Mouse (Mus musculus): ENCODE measurements around the gene Tsc22d3. TPM values are rescaled to one million over a fixed set of nuclear protein-coding genes. Genes with fewer than 3 reads are reported as not detected.
"Not testable (repeated sequence)": the region's sequence is repeated elsewhere in the genome, so short reads cannot be mapped to it uniquely, and the experiment has no call there.

The Tsc22d3 gene
- polyA plus RNA-seq, 1 experiment, result 14.5 TPM

- H3K79me3 ChIP-seq (ENCODE audit: low read depth), result no peaks in the 10 kb centered on the region
- no peak for TF ChIP-seq CEBPB (IDR thresholded peaks at IDR 0.05; ENCODE audit: low read depth)
- no peak for TF ChIP-seq CTCF (IDR thresholded peaks at IDR 0.05; ENCODE audit: control insufficient read depth, insufficient read depth, insufficient read length)
- no peak for TF ChIP-seq MYOG (IDR thresholded peaks at IDR 0.05; ENCODE audit: control insufficient read depth, extremely low read depth, insufficient read length)
- no peak for TF ChIP-seq MAX (IDR thresholded peaks at IDR 0.05)
- no peak for TF ChIP-seq FOSL1 (IDR thresholded peaks at IDR 0.05; ENCODE audit: insufficient read depth, low read length, poor library complexity, severe bottlenecking)
- TF ChIP-seq MYOD1 (IDR thresholded peaks at IDR 0.05; ENCODE audit: control insufficient read depth, insufficient read length, low read depth), result no peak
- H3K36me3 ChIP-seq (ENCODE audit: control insufficient read depth, insufficient read depth), result no peaks in the 10 kb centered on the region
Measured at GRCm38 (mm10) chrX:140500306-140500705, 100.2 kb downstream of the Tsc22d3 start.

GRCm38 (mm10) chrX:140498431-140498830, 102.0 kb downstream of the Tsc22d3 start:
- not testable (repeated sequence) for H3K79me3 ChIP-seq (ENCODE audit: low read depth); H3K79me2 ChIP-seq (ENCODE audit: control insufficient read depth, insufficient read depth); H3K27me3 ChIP-seq (ENCODE audit: control insufficient read depth, insufficient read depth, insufficient read length); H3K4me3 ChIP-seq (ENCODE audit: insufficient read depth, poor library complexity, severe bottlenecking); H3ac ChIP-seq (ENCODE audit: control insufficient read depth, insufficient read length, low read depth); H3K36me3 ChIP-seq (ENCODE audit: control insufficient read depth, insufficient read depth)

More at GRCm38 (mm10) chrX:140500306-140500705, 100.2 kb downstream of the Tsc22d3 start:
- Histone ChIP-seq H3K79me2 (ENCODE audit: control insufficient read depth, insufficient read depth) (no peaks in the 10 kb centered on the region), H3K4me3 (ENCODE audit: insufficient read depth, poor library complexity, severe bottlenecking) (no peak overlapping the region), H3K27me3 (ENCODE audit: control insufficient read depth, insufficient read depth, insufficient read length) (no peaks in the 10 kb centered on the region), H3ac (ENCODE audit: control insufficient read depth, insufficient read length, low read depth) (no peak overlapping the region)

- Histone ChIP-seq H3K79me2 (ENCODE audit: control insufficient read depth, insufficient read depth) (no peaks in the 10 kb centered on the region), H3K27me3 (ENCODE audit: control insufficient read depth, insufficient read depth, insufficient read length) (no peaks in the 10 kb centered on the region), H3K79me3 (ENCODE audit: low read depth) (no peaks in the 10 kb centered on the region), H3K4me3 (ENCODE audit: insufficient read depth, poor library complexity, severe bottlenecking) (no peak overlapping the region), H3ac (ENCODE audit: control insufficient read depth, insufficient read length, low read depth) (no peak overlapping the region), H3K36me3 (ENCODE audit: control insufficient read depth, insufficient read depth) (no peaks in the 10 kb centered on the region)
- TF ChIP-seq MAX (IDR thresholded peaks at IDR 0.05) (no peak), CTCF (IDR thresholded peaks at IDR 0.05; ENCODE audit: control insufficient read depth, insufficient read depth, insufficient read length) (no peak), CEBPB (IDR thresholded peaks at IDR 0.05; ENCODE audit: low read depth) (no peak), MYOG (IDR thresholded peaks at IDR 0.05; ENCODE audit: control insufficient read depth, extremely low read depth, insufficient read length) (no peak), FOSL1 (IDR thresholded peaks at IDR 0.05; ENCODE audit: insufficient read depth, low read length, poor library complexity, severe bottlenecking) (no peak), MYOD1 (IDR thresholded peaks at IDR 0.05; ENCODE audit: control insufficient read depth, insufficient read length, low read depth) (no peak), USF1 (IDR thresholded peaks at IDR 0.05; ENCODE audit: low read depth) (no peak)
Measured at GRCm38 (mm10) chrX:140494170-140494569, 106.3 kb downstream of the Tsc22d3 start.

GRCm38 (mm10) chrX:140493527-140494029, 106.9 kb downstream of the Tsc22d3 start:
- no peak overlapping the region for H3ac ChIP-seq (ENCODE audit: control insufficient read depth, insufficient read length, low read depth)
- TF ChIP-seq MYOG (IDR thresholded peaks at IDR 0.05; ENCODE audit: control insufficient read depth, extremely low read depth, insufficient read length) (no peak), CEBPB (IDR thresholded peaks at IDR 0.05; ENCODE audit: low read depth) (no peak), FOSL1 (IDR thresholded peaks at IDR 0.05; ENCODE audit: insufficient read depth, low read length, poor library complexity, severe bottlenecking) (no peak), CTCF (IDR thresholded peaks at IDR 0.05; ENCODE audit: control insufficient read depth, insufficient read depth, insufficient read length) (no peak), MYOD1 (IDR thresholded peaks at IDR 0.05; ENCODE audit: control insufficient read depth, insufficient read length, low read depth) (no peak), MAX (IDR thresholded peaks at IDR 0.05) (no peak), USF1 (IDR thresholded peaks at IDR 0.05; ENCODE audit: low read depth) (no peak)
- H3K27me3 ChIP-seq (ENCODE audit: control insufficient read depth, insufficient read depth, insufficient read length), result no peaks in the 10 kb centered on the region

GRCm38 (mm10) chrX:140491884-140492571, 108.4 kb downstream of the Tsc22d3 start:
- no peak overlapping the region for H3K4me3 ChIP-seq (ENCODE audit: insufficient read depth, poor library complexity, severe bottlenecking)
- H3ac ChIP-seq (ENCODE audit: control insufficient read depth, insufficient read length, low read depth), result no peak overlapping the region
- no peaks in the 10 kb centered on the region for H3K79me2 ChIP-seq (ENCODE audit: control insufficient read depth, insufficient read depth)
- TF ChIP-seq FOSL1 (IDR thresholded peaks at IDR 0.05; ENCODE audit: insufficient read depth, low read length, poor library complexity, severe bottlenecking) (no peak), MYOG (IDR thresholded peaks at IDR 0.05; ENCODE audit: control insufficient read depth, extremely low read depth, insufficient read length) (no peak), USF1 (IDR thresholded peaks at IDR 0.05; ENCODE audit: low read depth) (no peak), CTCF (IDR thresholded peaks at IDR 0.05; ENCODE audit: control insufficient read depth, insufficient read depth, insufficient read length) (no peak), MYOD1 (IDR thresholded peaks at IDR 0.05; ENCODE audit: control insufficient read depth, insufficient read length, low read depth) (no peak), MAX (IDR thresholded peaks at IDR 0.05) (no peak), CEBPB (IDR thresholded peaks at IDR 0.05; ENCODE audit: low read depth) (no peak)
- no peaks in the 10 kb centered on the region for H3K36me3 ChIP-seq (ENCODE audit: control insufficient read depth, insufficient read depth)
- no peaks in the 10 kb centered on the region for H3K79me3 ChIP-seq (ENCODE audit: low read depth)
- H3K27me3 ChIP-seq (ENCODE audit: control insufficient read depth, insufficient read depth, insufficient read length), result no peaks in the 10 kb centered on the region

More at GRCm38 (mm10) chrX:140493527-140494029, 106.9 kb downstream of the Tsc22d3 start:
- no peaks in the 10 kb centered on the region for H3K36me3 ChIP-seq (ENCODE audit: control insufficient read depth, insufficient read depth)
- no peaks in the 10 kb centered on the region for H3K79me3 ChIP-seq (ENCODE audit: low read depth)
- H3K4me3 ChIP-seq (ENCODE audit: insufficient read depth, poor library complexity, severe bottlenecking), result no peak overlapping the region
- no peaks in the 10 kb centered on the region for H3K79me2 ChIP-seq (ENCODE audit: control insufficient read depth, insufficient read depth)

GRCm38 (mm10) chrX:140490203-140490602, 110.3 kb downstream of the Tsc22d3 start:
- Histone ChIP-seq H3K4me3 (ENCODE audit: insufficient read depth, poor library complexity, severe bottlenecking) (no peak overlapping the region), H3K79me3 (ENCODE audit: low read depth) (no peaks in the 10 kb centered on the region), H3K36me3 (ENCODE audit: control insufficient read depth, insufficient read depth) (no peaks in the 10 kb centered on the region), H3K27me3 (ENCODE audit: control insufficient read depth, insufficient read depth, insufficient read length) (no peaks in the 10 kb centered on the region), H3K79me2 (ENCODE audit: control insufficient read depth, insufficient read depth) (no peaks in the 10 kb centered on the region), H3ac (ENCODE audit: control insufficient read depth, insufficient read length, low read depth) (no peak overlapping the region)
- TF ChIP-seq MAX (IDR thresholded peaks at IDR 0.05) (no peak), CEBPB (IDR thresholded peaks at IDR 0.05; ENCODE audit: low read depth) (no peak), MYOD1 (IDR thresholded peaks at IDR 0.05; ENCODE audit: control insufficient read depth, insufficient read length, low read depth) (no peak), USF1 (IDR thresholded peaks at IDR 0.05; ENCODE audit: low read depth) (no peak), CTCF (IDR thresholded peaks at IDR 0.05; ENCODE audit: control insufficient read depth, insufficient read depth, insufficient read length) (no peak), MYOG (IDR thresholded peaks at IDR 0.05; ENCODE audit: control insufficient read depth, extremely low read depth, insufficient read length) (no peak), FOSL1 (IDR thresholded peaks at IDR 0.05; ENCODE audit: insufficient read depth, low read length, poor library complexity, severe bottlenecking) (no peak)
